Mouse (Mus musculus) ES-Bruce4 (cell line): Measurements from ENCODE around the gene Anxa3. TPM values are rescaled to one million over a fixed set of nuclear protein-coding genes. Genes with fewer than 3 reads are reported as not detected.

Experiments
- H3K27ac ChIP-seq: 2 replicates; pipeline ENCODE4 v1.5.1; 2012; ENCODE audit warnings: low read length, inconsistent platforms; ENCODE audit not compliant: insufficient read depth
- H3K27me3 ChIP-seq: 2 replicates; pipeline ENCODE4 v1.6.1; 2012; ENCODE audit warnings: mild to moderate bottlenecking, low read length, inconsistent platforms; ENCODE audit not compliant: control insufficient read depth, poor library complexity, insufficient read depth, severe bottlenecking
- H3K36me3 ChIP-seq: 2 replicates; pipeline ENCODE4 v1.6.1; 2012; ENCODE audit warnings: inconsistent platforms, mild to moderate bottlenecking, low read length, moderate library complexity; ENCODE audit not compliant: control insufficient read depth, poor library complexity, insufficient read depth, severe bottlenecking
- H3K4me1 ChIP-seq: one replicate; pipeline ENCODE4 v1.8.1; 2011; ENCODE audit warnings: low read length; ENCODE audit not compliant: control insufficient read depth, insufficient read depth
- H3K4me3 ChIP-seq: 2 replicates; pipeline ENCODE4 v1.5.1; 2011; ENCODE audit warnings: low read depth, mild to moderate bottlenecking, low read length
- H3K9ac ChIP-seq: 2 replicates; pipeline ENCODE4 v1.6.1; 2012; ENCODE audit warnings: low read depth, mild to moderate bottlenecking, inconsistent platforms; ENCODE audit not compliant: poor library complexity, severe bottlenecking
- H3K9me3 ChIP-seq: replicated peaks from 2 replicates; pipeline ENCODE4 v1.6.1; 2012; ENCODE audit warnings: mild to moderate bottlenecking, low read length, inconsistent platforms; ENCODE audit not compliant: control insufficient read depth, poor library complexity, insufficient read depth, severe bottlenecking
- CTCF ChIP-seq: IDR thresholded peaks from one replicate; pipeline ENCODE4 v1.8.1; 2011; ENCODE audit warnings: low read depth, low read length
- EP300 ChIP-seq: IDR thresholded peaks from 2 replicates; pipeline ENCODE4 v1.6.1; 2011; ENCODE audit warnings: low read depth, low read length; ENCODE audit not compliant: insufficient read depth
- POLR2A ChIP-seq: IDR thresholded peaks from one replicate; pipeline ENCODE4 v1.8.1; 2011; ENCODE audit warnings: low read length; ENCODE audit not compliant: insufficient read depth
- polyA plus RNA-seq: library from polyadenylated mRNA; stranded (reverse); fragments of >200 nt; gene quantifications from 2 replicates; pipeline ENCODE4 v1.2.4, GENCODE M21; 2011; ENCODE audit warnings: low read depth; ENCODE audit not compliant: missing spikeins, insufficient read depth, insufficient read length

Anxa3 gene
- polyA plus RNA-seq, 1 experiment, result 117 TPM

DNA sequence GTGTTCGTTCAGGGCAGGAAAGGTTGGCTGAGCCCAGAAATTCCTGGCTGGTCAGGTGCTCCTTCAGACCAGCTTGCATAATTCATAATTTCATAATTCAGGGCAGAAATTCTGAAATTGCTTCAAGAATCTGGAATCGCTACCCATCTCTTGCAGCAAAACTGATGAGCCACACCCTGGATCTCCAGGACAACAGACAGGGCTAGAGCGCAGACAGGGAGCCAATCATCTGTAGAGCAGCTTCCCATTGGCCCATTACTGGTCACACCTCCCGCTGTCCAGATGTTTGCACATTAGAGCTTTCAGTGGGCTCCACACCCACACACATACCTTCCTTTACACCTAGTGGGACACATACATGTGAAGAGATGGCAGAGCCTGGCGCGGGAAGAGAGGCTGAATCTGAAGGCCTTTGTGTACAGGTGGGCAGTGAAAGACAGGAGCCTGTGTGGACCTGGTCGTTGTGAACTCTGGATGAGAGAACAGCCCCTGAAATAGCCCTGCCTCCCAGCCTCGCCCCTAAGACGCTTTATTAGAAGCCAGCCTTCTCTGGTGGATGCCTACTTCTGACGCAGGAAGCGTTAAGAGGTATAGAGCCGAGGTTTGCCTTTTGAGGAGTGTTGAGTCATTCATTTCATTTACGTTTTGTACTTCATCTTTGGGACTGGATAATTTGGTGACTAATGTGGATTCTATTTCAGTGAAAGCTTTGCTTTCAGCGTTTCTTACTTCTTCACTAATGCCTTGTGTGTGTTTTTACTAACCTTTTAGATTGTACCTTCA, 9.4 kb upstream of the Anxa3 start:
- no peaks in the 10 kb centered on the region for H3K27me3 ChIP-seq
- H3K27ac ChIP-seq, result no peak overlapping the region
- H3K9me3 ChIP-seq, result no peaks in the 10 kb centered on the region
- no peak overlapping the region for H3K9ac ChIP-seq
- H3K4me3 ChIP-seq, result no peak overlapping the region; the same call in 1 of the 2 replicates
- TF ChIP-seq EP300 (no peak), CTCF (no peak), POLR2A (no peak)
- no peaks in the 10 kb centered on the region for H3K4me1 ChIP-seq
- H3K36me3 ChIP-seq, result no peaks in the 10 kb centered on the region

DNA sequence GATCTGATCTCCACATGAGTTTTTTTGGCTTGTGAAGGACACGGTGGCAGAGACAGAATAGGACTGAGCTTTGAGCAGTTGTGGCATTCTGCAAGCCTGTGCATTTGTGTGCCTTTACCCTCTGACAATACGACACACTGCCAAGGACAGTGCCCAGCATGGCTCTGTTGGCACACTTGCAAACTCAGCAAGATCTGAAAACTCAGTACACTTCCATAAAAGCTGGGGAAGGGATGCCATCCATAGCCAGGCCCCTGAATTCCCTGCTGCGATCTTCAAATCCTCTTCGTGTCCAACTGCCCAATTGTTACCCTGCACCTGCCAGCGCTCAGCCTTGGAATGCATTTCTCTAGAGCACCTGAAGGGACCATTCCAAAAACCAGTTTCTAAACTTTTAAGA, 8.0 kb upstream of the Anxa3 start:
- TF ChIP-seq CTCF, result no peak
- no peak for TF ChIP-seq POLR2A
- no peak for TF ChIP-seq EP300
- no peaks in the 10 kb centered on the region for H3K36me3 ChIP-seq
- no peak overlapping the region for H3K4me3 ChIP-seq
- no peaks in the 10 kb centered on the region for H3K4me1 ChIP-seq
- H3K27me3 ChIP-seq, result no peaks in the 10 kb centered on the region
- no peak overlapping the region for H3K27ac ChIP-seq
- no peaks in the 10 kb centered on the region for H3K9me3 ChIP-seq
- H3K9ac ChIP-seq, result no peak overlapping the region

DNA sequence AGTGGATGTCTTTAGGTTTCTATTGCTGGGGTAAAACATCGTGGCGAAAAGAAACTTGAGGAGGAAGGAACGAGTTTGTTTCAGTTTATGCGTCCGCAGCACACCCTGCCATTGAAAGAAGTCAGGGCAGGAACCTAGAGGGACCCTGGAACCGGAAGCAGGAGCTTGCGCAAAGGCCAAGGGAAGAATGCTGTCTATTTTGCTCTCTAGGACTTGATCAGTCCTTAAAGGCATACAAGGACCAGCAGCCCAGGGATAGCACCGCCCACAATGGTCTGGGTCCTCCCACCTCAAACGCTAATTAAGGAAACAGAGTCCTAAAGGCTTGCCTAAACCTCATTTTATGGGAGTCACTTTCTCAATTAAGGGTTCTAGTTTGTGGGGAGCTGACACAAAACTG, 717 bp upstream of the Anxa3 start:
- no peak overlapping the region for H3K4me3 ChIP-seq
- H3K27me3 ChIP-seq, result peaks cover 2% of the 10 kb centered on the region
- no peak for TF ChIP-seq CTCF
- no peak for TF ChIP-seq EP300
- no peak for TF ChIP-seq POLR2A
- H3K27ac ChIP-seq, result peak overlapping the region; percentile 39
- no peaks in the 10 kb centered on the region for H3K4me1 ChIP-seq
- H3K9me3 ChIP-seq, result no peaks in the 10 kb centered on the region
- no peaks in the 10 kb centered on the region for H3K36me3 ChIP-seq
- no peak overlapping the region for H3K9ac ChIP-seq

DNA sequence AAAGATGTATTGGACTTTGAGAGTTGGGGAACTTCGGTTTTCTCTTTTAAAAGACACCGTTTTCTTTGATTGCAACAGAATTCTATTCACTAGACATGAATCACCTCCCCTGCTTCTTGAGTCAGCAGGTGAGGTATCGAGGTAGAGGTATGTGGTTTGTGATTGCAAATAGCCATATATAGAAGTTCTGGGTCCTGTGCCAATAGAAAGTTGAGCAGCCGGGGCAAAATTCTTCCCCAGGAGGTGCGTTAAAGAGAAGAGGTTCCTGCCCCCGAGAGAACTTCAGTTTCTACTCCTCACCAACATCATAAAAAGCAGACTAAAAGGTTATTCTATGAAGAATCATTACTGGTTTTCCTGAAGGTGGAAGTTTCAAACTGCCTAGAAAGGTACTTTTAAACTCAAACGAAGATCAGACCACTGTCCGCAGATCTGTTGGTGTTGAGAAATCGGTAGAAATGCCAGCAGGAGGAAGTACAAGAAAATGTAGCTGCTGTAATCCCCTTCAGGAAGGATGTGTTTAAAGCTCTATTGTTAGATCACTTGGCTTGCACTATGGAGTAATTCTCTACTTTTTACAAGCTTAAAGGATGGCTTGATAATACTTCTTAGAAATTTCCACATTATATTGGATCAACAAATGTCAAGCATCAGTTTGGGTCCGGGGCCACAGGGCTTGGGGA, 955 bp downstream of the Anxa3 start:
- H3K9ac ChIP-seq, result peak overlapping the region; percentile 53; the same call in 1 of the 2 replicates
- no peak overlapping the region for H3K27ac ChIP-seq
- H3K36me3 ChIP-seq, result no peaks in the 10 kb centered on the region
- peaks cover 2% of the 10 kb centered on the region for H3K27me3 ChIP-seq
- no peaks in the 10 kb centered on the region for H3K4me1 ChIP-seq
- TF ChIP-seq CTCF, result no peak
- no peak for TF ChIP-seq EP300
- TF ChIP-seq POLR2A, result no peak
- no peak overlapping the region for H3K4me3 ChIP-seq
- no peaks in the 10 kb centered on the region for H3K9me3 ChIP-seq

DNA sequence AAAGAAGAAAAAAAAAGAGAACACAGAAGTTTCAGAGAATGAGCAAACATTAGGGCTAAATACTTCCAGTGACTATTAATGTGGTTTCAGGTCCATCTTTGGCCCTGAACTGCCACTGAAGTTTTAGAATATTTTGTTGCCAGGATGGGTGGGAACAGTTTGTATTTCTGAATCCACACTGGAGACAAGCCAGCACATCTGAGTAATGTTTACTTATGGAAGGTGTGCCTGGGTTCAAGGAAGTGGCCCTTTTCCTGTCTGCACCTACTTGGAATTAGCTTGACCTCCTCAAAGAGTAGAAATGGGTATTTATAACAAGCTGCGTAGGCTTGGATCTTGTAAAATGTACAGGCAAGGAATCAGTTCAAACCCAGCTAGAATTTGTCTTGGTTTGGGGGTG, 2.6 kb downstream of the Anxa3 start:
- no peak for TF ChIP-seq CTCF
- no peak for TF ChIP-seq POLR2A
- TF ChIP-seq EP300, result no peak
- H3K4me1 ChIP-seq, result no peaks in the 10 kb centered on the region
- H3K27me3 ChIP-seq, result peaks cover 2% of the 10 kb centered on the region
- H3K36me3 ChIP-seq, result no peaks in the 10 kb centered on the region
- no peaks in the 10 kb centered on the region for H3K9me3 ChIP-seq
- H3K4me3 ChIP-seq, result no peak overlapping the region
- no peak overlapping the region for H3K27ac ChIP-seq
- no peak overlapping the region for H3K9ac ChIP-seq

DNA sequence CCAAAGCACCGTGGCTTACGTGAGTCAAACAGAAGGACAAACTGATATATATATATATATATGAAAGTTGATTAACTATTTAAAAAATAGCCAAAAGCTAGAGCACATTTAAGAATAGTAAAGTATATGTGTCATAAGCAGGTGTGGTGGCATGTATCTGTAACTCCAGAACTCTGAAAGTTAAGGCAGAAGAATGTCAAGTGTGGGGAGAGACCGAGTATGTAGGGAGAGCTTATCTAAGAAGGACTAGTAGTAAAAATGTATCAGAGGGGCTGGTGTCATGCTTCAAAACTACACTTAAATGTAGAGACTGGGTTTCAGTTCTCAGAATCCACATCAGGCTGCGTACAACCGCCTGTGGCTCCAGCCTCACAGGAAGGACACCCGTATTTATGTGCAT, 4.3 kb downstream of the Anxa3 start:
- H3K9me3 ChIP-seq, result no peaks in the 10 kb centered on the region
- H3K27me3 ChIP-seq, result peaks cover 2% of the 10 kb centered on the region
- no peak overlapping the region for H3K4me3 ChIP-seq
- H3K9ac ChIP-seq, result no peak overlapping the region
- H3K4me1 ChIP-seq, result no peaks in the 10 kb centered on the region
- no peak overlapping the region for H3K27ac ChIP-seq
- TF ChIP-seq POLR2A (no peak), EP300 (no peak), CTCF (no peak)
- no peaks in the 10 kb centered on the region for H3K36me3 ChIP-seq
